ENCODE assay signal across 14 mouse cellular contexts in genomic region chr5:112629656-112630055, GRCm38 (mm10). TPM values are rescaled to one million over a fixed set of nuclear protein-coding genes. Genes with fewer than 3 reads are reported as not detected.
"Had no signal": no experiment of that assay in that cellular context is flagged by ENCODE, and none has a peak within 500 bp of the region (broad histone marks: within the 10 kb centered on the region; RNA-seq: fewer than 3 reads in every experiment).

No protein-coding gene starts in this region.

- H3K9ac ChIP-seq: kidney, embryonic 15.5 days; limb, embryonic 13.5 days; liver, embryonic 14.5 days; stomach, embryonic 15.5 days had no signal

- DNase-seq: kidney, adult 2 months; kidney, postnatal 14 days; left cerebral cortex, postnatal 4 days; right cerebral cortex, postnatal 14 days; thymus, adult 2 months; thymus, postnatal 25 days had no signal

- H3K9me3 ChIP-seq: kidney, embryonic 15.5 days; stomach, embryonic 15.5 days had no signal

- H3K36me3 ChIP-seq: kidney, embryonic 15.5 days; limb, embryonic 13.5 days; stomach, embryonic 15.5 days had no signal

- H3K4me3 ChIP-seq: kidney, embryonic 15.5 days; limb, embryonic 13.5 days; stomach, embryonic 15.5 days had no signal

- H3K4me2 ChIP-seq: kidney, embryonic 15.5 days; limb, embryonic 13.5 days; midbrain, embryonic 11.5 days; stomach, embryonic 15.5 days had no signal

- H3K27ac ChIP-seq: kidney, embryonic 15.5 days; limb, embryonic 13.5 days; liver, embryonic 14.5 days; stomach, embryonic 15.5 days had no signal

- H3K27me3 ChIP-seq: kidney, embryonic 15.5 days; stomach, embryonic 15.5 days had no signal

- ATAC-seq: intestine, embryonic 16.5 days had no signal

- H3K4me1 ChIP-seq: limb, embryonic 13.5 days; stomach, embryonic 15.5 days had no signal

RNA-seq across cellular contexts. Expression of gene Sez6l, which starts 52.7 kb away (rescaled TPM):
- total RNA-seq: megakaryocyte, adult 5-6 weeks had no signal
- polyA plus RNA-seq: liver, adult 2 months had no signal
